In genomic region chr6:30681935-30682900, GRCm38 (mm10) we compare ENCODE assay signal across 8 mouse cellular contexts. TPM values are rescaled to one million over a fixed set of nuclear protein-coding genes. Genes with fewer than 3 reads are reported as not detected.
A peak's percentile ranks its signal among the peaks of the same experiment; 100 is the strongest.
DNase-seq lines count a peak whose midpoint lies in the region; ATAC-seq and TF ChIP-seq lines count a peak whose summit lies in the region.

No protein-coding gene starts in this region.

- no peaks in the 10 kb centered on the region for H3K9me3 ChIP-seq in ES-E14 (ENCODE audit: control insufficient read depth, insufficient read depth, low read depth, low read length)
- no peaks in the 10 kb centered on the region for H3K9me3 ChIP-seq in limb, embryonic 10.5 days (replicated peaks)
- H3K9me3 ChIP-seq in stomach, embryonic 16.5 days (replicated peaks; ENCODE audit: control insufficient read depth, low read length): no peaks in the 10 kb centered on the region

- peak; percentile 90; the same call in 1 of the 2 replicates for ATAC-seq in stomach, embryonic 16.5 days (ENCODE audit: insufficient read depth, low FRiP score)
- no peak for ATAC-seq in inflammation-experienced regulatory T-cells, adult 6 months

- H3K4me2 ChIP-seq in stomach, embryonic 16.5 days (ENCODE audit: low read depth, low read length): peak overlapping the region; percentile 26; the same call in 1 of the 2 replicates

- in situ Hi-C loops in ES-E14 (cut with MboI; ENCODE audit: low sequenced_read_pairs in 2 of 2, unreplicated experiment in 2 of 2): no loop called here

- no peak overlapping the region for H3K4me3 ChIP-seq in ES-E14 (ENCODE audit: insufficient read depth in 1 of 2, low read depth in 1 of 2, low read length in 2 of 2, poor library complexity in 1 of 2, severe bottlenecking in 1 of 2)
- H3K4me3 ChIP-seq in limb, embryonic 10.5 days: no peak overlapping the region
- H3K4me3 ChIP-seq in stomach, embryonic 16.5 days (replicated peaks; ENCODE audit: low read length): peak overlapping the region; percentile 9; the same call in 1 of the 2 replicates

- 68% methylated on average over 13 of the region's 13 CpGs for WGBS in limb, embryonic 10.5 days
- 24% methylated on average over 13 of the region's 13 CpGs for WGBS in stomach, embryonic 16.5 days

- no peak overlapping the region for H3K9ac ChIP-seq in ES-E14 (ENCODE audit: insufficient read depth, low read depth, low read length, poor library complexity, severe bottlenecking)
- H3K9ac ChIP-seq in stomach, embryonic 16.5 days (ENCODE audit: low read length): peak overlapping the region; percentile 42

- no peaks in the 10 kb centered on the region; the same call in 1 of the 2 replicates for H3K36me3 ChIP-seq in ES-E14 (ENCODE audit: control insufficient read depth, insufficient read depth, low read length, poor library complexity, severe bottlenecking)
- H3K36me3 ChIP-seq in limb, embryonic 10.5 days: peaks cover 25% of the 10 kb centered on the region
- no peaks in the 10 kb centered on the region for H3K36me3 ChIP-seq in stomach, embryonic 16.5 days (ENCODE audit: control insufficient read depth, insufficient read depth, low read length)

- DNase-seq in 3T3-L1 (ENCODE audit: low read depth, low spot score) (peak; percentile 16), ES-E14 (ENCODE audit: low read depth, low spot score) (no peak)
- DNase-seq in heart, adult 8-10 months (ENCODE audit: low spot score): peak; percentile 47
- peak; percentile 70 for DNase-seq in limb, embryonic 10.5 days (ENCODE audit: low spot score)
- no peak for DNase-seq in thymus, adult 18-20 months
- no peak for DNase-seq in ovary, postnatal 14 days (ENCODE audit: low spot score)

- H3K27me3 ChIP-seq in limb, embryonic 10.5 days (ENCODE audit: low read depth, poor library complexity, severe bottlenecking): no peaks in the 10 kb centered on the region
- H3K27me3 ChIP-seq in stomach, embryonic 16.5 days (ENCODE audit: control insufficient read depth, insufficient read depth, low read length): no peaks in the 10 kb centered on the region

- 0 out of 2 replicates have a peak overlapping the region, but pooled peaks have one; percentile 28 for H3K27ac ChIP-seq in ES-E14 (ENCODE audit: insufficient read depth, low read depth, low read length, poor library complexity, severe bottlenecking)
- H3K27ac ChIP-seq in limb, embryonic 10.5 days: peak overlapping the region; percentile 87
- peak overlapping the region; percentile 87 for H3K27ac ChIP-seq in stomach, embryonic 16.5 days (ENCODE audit: low read length)

- peaks cover 0 to 5% of the 10 kb centered on the region in 2 experiments; a peak in 2 of 4 replicates for H3K4me1 ChIP-seq in ES-E14 (ENCODE audit: control insufficient read depth in 2 of 2, insufficient read depth in 2 of 2, low read length in 2 of 2, poor library complexity in 1 of 2)
- peaks cover 52% of the 10 kb centered on the region for H3K4me1 ChIP-seq in limb, embryonic 10.5 days
- H3K4me1 ChIP-seq in stomach, embryonic 16.5 days (ENCODE audit: control insufficient read depth, insufficient read depth, low read length): peaks cover 14% of the 10 kb centered on the region

TF ChIP-seq in ES-E14, 5 proteins besides CTCF, POLR2A, EP300 and RAD21:
- no peak for TF ChIP-seq HCFC1 (IDR thresholded peaks at IDR 0.05; ENCODE audit: borderline replicate concordance, insufficient read depth, low read length)
- no peak for TF ChIP-seq ZNF384 (IDR thresholded peaks at IDR 0.05; ENCODE audit: low read depth, low read length)
- TF ChIP-seq ZC3H11A (IDR thresholded peaks at IDR 0.05; ENCODE audit: borderline replicate concordance, low read depth, low read length): no peak
- no peak for TF ChIP-seq MAFK (IDR thresholded peaks at IDR 0.05; ENCODE audit: insufficient read depth, low read depth, low read length)
- no peak for TF ChIP-seq CHD2 (IDR thresholded peaks at IDR 0.05; ENCODE audit: low read depth, low read length)

RNA-seq across cellular contexts. Expression of gene Cep41, which starts 11.3 kb away (rescaled TPM):
- total RNA-seq in ES-E14 (2012; rRNA removed): 8.6 and 12.6 TPM in 2 replicates
- 1 to 10 TPM; 1.5 to 3.4 (median 2.1) TPM for total RNA-seq in heart, adult 8-10 months (2022)
- polyA plus RNA-seq in limb, embryonic 10.5 days (2016; fragmentation: Nextera tagmentation; extraction: Ambion mirVana): 28.8 and 33.1 TPM in 2 replicates
- 8.8 and 11.6 TPM in 2 replicates for polyA plus RNA-seq in stomach, embryonic 16.5 days (2015; fragmentation: Nextera tagmentation; extraction: Ambion mirVana)
- 10 to 100 TPM in 2 of 3 experiments, 1 to 10 TPM in 1; 7.9 to 12.0 (median 11.4) TPM for polyA plus RNA-seq in inflammation-experienced regulatory T-cells, adult 6 months (2017; shearing (Covaris generic))

RNA-seq across cellular contexts. Expression of gene Mest, which starts 41.1 kb away (rescaled TPM):
- total RNA-seq in ES-E14 (2012; rRNA removed): 107 and 223 TPM in 2 replicates
- 1 to 10 TPM; 3.2 to 9.2 (median 7.6) TPM for total RNA-seq in heart, adult 8-10 months (2022)
- 3,140 and 3,810 TPM in 2 replicates for polyA plus RNA-seq in limb, embryonic 10.5 days (2016; fragmentation: Nextera tagmentation; extraction: Ambion mirVana)
- polyA plus RNA-seq in stomach, embryonic 16.5 days (2015; fragmentation: Nextera tagmentation; extraction: Ambion mirVana): 746 and 846 TPM in 2 replicates
- 1 to 10 TPM in 2 of 3 experiments, under 1 TPM in 1; 0.82 to 1.7 (median 1.5) TPM for polyA plus RNA-seq in inflammation-experienced regulatory T-cells, adult 6 months (2017; shearing (Covaris generic))

RNA-seq across cellular contexts. Expression of gene Cpa1, which starts 43.2 kb away (rescaled TPM):
- total RNA-seq in ES-E14 (2012; rRNA removed): not detected in 2 replicates
- under 1 TPM in 2 of 4 experiments, not detected in 2; 0.19 to 0.20 TPM for total RNA-seq in heart, adult 8-10 months (2022)
- 0.38 TPM in 2 replicates for polyA plus RNA-seq in limb, embryonic 10.5 days (2016; fragmentation: Nextera tagmentation; extraction: Ambion mirVana)
- polyA plus RNA-seq in stomach, embryonic 16.5 days (2015; fragmentation: Nextera tagmentation; extraction: Ambion mirVana): 684 and 706 TPM in 2 replicates
- not detected for polyA plus RNA-seq in inflammation-experienced regulatory T-cells, adult 6 months (2017; shearing (Covaris generic))

Comparison
In these comparisons a context has a peak if more than half of its experiments do, and no peak if none do; other contexts are left out.
1. DNase-seq: peak in 3T3-L1 (single experiment), heart, adult 8-10 months (single experiment) and limb, embryonic 10.5 days (single experiment); none in ES-E14 (single experiment), thymus, adult 18-20 months (0 of 2) and ovary, postnatal 14 days (single experiment).
2. H3K27ac ChIP-seq: peak in every context shown above with its lines; median percentile 87 in limb, embryonic 10.5 days; 87 in stomach, embryonic 16.5 days; 28 in ES-E14.
3. RNA of gene Mest, which starts 41.1 kb away (polyA plus RNA-seq): 3,140 to 3,810 TPM in limb, embryonic 10.5 days and 746 to 846 TPM in stomach, embryonic 16.5 days; 0.82 to 1.7 TPM in inflammation-experienced regulatory T-cells, adult 6 months; every median in the first group is over 100 times any median in the second.
4. RNA of gene Cpa1, which starts 43.2 kb away (polyA plus RNA-seq): 684 to 706 TPM in stomach, embryonic 16.5 days; 0.38 TPM in limb, embryonic 10.5 days and not detected in inflammation-experienced regulatory T-cells, adult 6 months; every median in the first group is over 100 times any median in the second.